Mouse (Mus musculus): Measurements from ENCODE around the gene Ndufs2.

Ndufs2 gene

DNA sequence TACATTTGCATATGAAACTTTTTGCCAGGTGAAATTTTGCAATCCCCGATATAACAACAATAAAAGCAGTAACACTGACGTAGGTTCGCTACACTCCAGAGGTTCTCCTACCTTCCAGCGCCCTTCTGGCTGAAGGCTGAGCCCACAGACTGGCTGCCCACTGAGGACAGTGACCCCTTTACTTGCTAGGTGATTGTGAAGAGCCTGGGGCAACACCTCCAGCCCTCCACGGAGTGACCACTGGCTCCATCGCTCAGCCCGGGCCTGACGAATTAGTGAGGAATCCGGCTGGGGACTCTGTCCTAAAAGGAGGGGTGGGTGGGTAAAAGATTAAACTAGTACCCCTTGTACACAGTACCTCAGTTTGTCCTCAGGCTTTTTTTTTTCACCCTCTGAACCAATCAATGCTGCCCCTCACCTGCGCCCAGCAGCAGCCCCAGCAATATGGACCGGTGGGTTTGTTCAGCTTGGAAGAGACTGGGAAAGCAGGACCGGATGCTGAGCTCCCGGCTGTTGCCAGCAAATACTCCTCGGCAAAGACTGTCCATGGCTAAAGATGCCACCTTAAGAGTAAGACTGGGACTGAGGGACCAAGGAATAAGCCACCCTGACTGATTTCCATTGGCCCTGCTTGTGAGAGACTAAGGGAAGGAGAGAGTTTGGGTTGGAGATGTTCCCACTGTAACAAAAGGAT is 28.0 kb upstream of the Ndufs2 start:
- DNase-seq (ENCODE audit: extremely low read depth, insufficient read length, low spot score), result no peak

DNA sequence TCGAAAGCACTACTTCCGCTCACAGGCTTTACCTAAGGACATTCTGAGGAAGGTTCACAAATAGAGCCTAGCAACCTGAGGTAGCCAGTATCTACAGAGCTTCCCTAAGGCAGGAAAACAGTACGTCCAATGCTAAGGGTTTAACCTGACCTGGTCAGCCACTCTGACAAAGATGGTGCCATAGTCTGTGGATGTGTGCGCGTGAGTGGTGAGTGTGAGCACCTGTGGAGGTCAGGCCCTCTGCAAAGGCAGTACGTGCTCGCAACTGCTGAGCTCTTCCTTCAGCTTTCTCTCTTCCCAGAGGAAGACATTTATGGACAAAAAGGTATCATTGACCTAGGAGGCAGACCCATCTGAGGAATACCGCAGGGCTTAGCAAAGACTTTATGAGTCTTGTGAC is 27.2 kb upstream of the Ndufs2 start:
- no peak for DNase-seq (ENCODE audit: extremely low read depth, insufficient read length, low spot score)

DNA sequence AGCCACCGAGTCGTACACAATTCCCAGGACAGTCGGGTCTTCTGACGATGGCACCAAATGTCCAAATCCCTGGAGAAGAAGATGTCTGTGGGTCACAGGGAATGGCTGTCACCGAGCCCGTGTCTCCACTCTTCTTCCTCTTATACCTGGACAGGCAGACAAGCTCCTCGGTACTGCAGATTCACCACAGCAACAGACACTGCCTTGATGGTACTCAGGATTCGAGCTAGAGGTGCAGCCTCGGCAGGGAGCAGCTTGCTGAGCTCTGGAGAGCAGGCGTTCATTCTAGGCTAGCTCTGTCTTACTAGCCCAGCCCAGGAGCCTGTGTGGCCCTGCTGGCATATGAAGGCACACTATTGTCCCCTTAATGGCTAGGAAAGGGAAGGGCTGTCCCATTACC is 26.5 kb upstream of the Ndufs2 start:
- DNase-seq (ENCODE audit: extremely low read depth, insufficient read length, low spot score), result no peak

DNA sequence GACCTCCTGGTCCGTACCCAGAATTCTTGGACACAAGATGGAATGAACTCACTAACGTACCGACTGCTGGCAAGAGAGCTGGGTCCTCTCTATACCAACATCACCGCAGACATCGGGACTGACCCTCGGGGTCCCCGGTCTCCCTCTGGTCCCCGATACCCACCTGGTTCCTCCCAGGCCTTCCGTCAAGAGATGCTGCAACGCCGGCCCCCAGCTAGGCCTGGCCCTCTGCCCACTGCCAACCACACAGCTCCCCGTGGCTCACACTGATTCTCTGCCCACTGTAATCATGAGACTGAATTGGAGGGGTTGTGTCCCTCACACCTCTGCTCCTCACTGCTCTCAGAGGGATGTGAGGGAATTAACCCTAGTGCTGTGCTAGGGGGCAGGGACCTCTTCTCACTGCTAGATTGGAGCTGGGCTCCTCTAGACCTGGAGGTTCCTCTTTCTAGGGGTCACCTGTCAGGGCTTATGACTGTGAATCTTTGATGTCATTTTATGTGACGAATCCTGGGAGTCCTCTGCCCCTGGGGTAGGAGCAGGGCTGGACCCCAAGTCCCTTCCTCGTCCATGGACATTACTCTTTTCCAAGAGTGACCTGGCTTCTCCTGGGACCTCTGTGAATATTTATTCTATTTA is 25.0 kb upstream of the Ndufs2 start:
- DNase-seq (ENCODE audit: extremely low read depth, insufficient read length, low spot score), result no peak

DNA sequence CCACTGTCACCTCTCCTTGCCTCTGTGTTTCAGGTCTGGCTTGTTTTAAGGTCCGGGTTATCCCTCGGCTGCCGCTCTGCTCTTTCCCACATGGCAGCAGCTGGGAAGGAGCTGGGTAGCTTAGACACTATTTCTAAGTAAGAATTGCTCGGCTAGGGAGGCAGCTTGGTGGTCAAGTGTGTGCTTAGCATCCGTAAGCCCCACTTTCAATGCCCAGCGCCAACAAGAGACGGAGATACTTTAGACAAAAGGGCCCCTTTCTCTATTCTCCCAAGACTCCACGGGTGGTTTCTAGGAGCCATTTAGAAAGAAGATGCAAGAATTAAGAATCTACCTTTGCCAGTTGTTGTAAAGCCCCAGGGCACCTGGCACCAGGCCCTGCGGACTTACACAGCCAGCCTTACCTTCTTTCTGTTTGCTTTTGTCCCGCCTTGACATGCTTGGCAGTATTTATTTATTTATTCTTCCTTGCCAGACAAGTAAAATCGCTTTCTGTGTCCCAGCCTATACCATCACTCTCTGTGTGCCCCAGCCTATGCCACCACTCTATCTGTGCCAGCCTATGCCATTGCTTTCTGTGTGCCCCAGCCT is 24.1 kb upstream of the Ndufs2 start:
- no peak for DNase-seq (ENCODE audit: extremely low read depth, insufficient read length, low spot score)

DNA sequence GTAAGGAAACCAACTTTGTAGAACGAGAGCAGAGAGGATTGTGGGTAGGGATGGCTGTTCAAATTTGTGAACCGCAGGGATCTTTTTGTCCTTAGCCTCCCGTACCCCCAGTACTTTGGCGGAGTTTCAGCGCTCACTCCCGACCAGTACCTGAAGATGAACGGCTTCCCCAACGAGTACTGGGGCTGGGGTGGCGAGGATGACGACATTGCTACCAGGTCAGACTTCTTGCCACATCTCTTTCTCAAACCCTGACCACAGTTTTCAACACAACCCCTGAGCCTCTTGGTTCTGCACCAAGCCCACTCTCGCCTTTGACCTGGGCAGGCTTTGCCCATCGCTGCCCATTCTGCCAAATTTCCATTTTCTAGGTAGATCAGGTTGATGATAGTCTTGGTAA is 23.0 kb upstream of the Ndufs2 start:
- no peak for DNase-seq (ENCODE audit: extremely low read depth, insufficient read length, low spot score)

DNA sequence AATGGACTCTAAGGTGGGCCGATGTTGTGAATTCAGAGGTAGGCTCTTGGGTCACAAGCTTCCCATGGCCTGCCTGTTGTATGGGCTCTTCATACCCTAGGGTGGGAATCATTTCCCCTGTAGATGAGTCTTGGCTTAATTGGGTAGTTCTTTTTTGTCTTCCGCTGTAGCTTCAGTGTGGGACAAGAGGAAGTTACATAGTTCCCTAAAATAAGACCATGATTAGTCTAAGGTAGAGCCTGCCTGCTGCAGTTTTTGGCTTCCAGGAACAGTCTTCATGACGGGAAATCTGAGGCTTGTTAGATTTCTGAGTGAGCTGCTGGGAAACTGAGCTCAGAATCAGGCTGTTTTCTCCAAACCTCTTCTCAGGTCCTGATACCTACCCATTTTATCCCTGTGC is 20.9 kb upstream of the Ndufs2 start:
- no peak for DNase-seq (ENCODE audit: extremely low read depth, insufficient read length, low spot score)

DNA sequence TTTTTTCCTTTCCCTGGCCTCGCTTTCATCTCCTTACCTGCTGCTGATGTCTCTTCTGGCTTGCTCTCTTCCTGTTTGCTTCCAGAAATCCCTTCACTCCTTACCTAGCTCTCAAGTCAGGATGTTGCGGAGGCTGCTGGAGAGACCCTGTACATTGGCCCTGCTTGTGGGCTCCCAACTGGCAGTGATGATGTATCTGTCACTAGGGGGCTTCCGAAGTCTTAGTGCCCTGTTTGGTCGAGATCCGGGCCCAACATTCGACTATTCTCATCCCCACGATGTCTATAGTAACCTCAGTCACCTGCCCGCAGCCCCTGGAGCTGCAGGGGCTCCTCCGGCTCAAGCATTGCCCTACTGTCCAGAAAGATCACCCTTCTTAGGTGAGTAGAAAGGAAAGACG is 20.4 kb upstream of the Ndufs2 start:
- no peak for DNase-seq (ENCODE audit: extremely low read depth, insufficient read length, low spot score)

DNA sequence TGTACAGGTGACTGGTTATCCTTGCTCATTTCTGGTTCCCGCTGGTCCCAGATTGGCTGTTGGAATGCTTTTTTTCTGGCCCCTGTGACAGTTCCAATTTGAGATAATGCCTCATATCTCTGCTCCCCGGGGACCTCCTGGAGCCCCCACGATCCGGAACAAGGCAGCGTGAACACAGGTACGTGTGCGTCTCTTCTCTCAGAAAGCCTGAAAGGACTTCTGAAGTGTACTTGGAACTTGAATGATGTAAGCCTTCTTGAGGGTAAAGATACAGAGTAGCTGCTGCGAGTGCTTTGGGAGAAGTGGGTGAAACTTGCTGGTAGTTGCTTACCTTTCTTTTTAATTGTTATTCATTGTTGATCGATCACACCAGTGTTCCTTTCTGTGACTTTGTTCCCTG is 20.0 kb upstream of the Ndufs2 start:
- DNase-seq (ENCODE audit: extremely low read depth, insufficient read length, low spot score), result no peak

DNA sequence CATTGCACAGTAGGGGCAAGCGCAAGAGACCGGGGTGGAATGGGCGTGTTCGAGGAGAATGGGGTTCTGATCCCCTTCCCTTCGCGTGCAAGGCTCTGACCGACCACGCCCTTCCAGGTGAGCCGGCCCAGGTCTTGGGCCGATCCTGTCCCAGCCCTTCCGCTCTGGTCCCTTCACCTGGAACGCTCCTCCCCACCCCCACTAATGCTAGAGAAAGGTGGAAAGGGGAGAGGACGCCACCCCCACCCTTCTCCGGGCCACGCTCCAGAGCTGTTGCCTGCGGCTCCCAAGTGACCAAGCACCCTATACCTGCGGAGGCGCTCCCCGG is 19.3 kb upstream of the Ndufs2 start:
- DNase-seq (ENCODE audit: extremely low read depth, insufficient read length, low spot score), result no peak

DNA sequence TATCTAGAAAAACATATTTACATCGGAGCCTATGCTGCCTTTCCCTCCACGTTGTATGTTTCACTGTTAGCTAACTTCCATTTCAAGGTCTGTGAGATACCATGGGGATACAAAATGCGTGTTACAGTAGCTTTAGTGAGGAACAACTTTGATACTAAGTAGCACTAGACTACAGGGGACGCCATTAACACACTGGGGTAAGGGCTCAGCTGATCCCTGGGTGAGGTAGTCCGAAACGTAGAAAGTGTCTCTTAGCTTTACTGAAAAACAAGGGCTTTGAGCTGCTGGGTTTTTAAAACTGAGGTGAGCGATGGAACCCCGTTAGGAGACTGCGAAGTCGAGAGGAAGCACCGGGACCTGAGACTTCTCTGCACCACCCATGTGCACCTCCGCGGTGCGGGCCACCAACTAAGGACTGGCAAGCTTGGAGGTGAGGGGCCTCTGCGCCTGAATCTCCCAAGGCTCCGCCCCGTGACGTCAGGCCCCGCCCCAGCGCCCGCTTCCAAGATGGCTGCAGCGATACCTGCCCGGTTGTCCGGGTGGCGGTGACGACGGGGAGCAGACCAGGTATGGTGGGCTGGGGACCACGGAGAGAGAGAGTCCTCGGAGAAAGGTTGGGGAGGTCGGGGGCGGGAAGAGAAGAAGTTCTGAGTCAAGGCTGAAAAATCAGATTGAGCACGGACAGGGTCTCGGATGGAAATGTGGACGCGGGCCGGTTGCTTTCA is 18.8 kb upstream of the Ndufs2 start, which contains the start of gene B4galt3:
Gene B4galt3, plus strand, starts transcription at position 481 of the 725 bp plus-strand sequence.
- DNase-seq (ENCODE audit: extremely low read depth, insufficient read length, low spot score), result peak; percentile 89

DNA sequence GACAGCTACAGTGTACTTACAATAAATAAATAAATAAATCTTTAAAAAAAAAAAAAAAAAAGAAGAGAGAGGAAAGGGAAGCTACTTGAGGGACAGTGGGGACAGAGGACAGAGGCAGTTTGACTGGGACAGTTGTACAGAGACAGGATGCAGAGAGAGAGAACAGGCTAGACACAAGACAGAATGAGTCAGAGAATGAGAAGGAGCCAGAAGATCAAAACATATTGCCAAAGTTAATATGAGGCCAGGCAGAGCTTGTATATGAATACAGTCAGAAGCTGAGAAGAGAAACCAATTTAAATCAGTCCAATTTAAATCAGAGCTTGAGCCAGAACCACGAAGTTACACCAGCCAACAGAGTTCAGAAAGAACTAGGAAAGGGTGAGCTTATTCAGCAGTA is 17.2 kb upstream of the Ndufs2 start:
- DNase-seq (ENCODE audit: extremely low read depth, insufficient read length, low spot score), result no peak

DNA sequence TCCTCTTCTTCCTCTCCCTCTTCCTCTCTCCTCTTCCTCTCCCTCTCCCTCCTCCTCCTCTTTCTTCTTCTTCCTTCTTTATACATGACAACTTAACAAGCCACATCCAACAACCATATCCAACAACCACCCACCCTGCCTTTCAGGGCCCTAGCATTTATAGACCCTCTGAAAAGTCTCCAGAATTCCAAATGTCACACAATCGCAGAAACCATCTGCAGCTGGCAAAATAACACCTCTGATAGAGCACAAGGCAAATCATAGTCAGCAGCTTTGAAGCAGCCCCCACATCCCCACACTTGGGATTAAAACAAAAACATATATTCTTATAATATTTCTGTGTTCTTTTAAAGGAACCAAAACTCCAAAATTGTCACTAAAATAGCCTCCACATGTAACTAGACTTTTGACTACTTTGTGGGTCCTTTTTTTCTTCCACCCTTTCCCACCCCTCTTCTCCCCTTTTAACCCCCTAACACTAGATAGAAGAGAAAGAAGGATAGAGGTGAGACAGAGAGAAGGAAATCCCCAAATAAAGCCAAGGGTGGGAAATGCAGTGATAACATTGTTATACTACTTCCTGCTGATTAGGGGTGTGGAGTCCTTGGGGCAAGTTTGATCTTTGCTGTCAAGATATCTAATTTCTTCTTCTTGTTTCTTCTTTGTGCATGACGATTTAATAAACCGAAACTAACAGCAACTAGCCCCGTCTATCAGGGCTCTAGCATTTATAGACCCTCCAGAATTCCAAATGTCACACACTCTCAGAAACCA is 15.0 kb upstream of the Ndufs2 start:
- DNase-seq (ENCODE audit: extremely low read depth, insufficient read length, low spot score), result no peak

DNA sequence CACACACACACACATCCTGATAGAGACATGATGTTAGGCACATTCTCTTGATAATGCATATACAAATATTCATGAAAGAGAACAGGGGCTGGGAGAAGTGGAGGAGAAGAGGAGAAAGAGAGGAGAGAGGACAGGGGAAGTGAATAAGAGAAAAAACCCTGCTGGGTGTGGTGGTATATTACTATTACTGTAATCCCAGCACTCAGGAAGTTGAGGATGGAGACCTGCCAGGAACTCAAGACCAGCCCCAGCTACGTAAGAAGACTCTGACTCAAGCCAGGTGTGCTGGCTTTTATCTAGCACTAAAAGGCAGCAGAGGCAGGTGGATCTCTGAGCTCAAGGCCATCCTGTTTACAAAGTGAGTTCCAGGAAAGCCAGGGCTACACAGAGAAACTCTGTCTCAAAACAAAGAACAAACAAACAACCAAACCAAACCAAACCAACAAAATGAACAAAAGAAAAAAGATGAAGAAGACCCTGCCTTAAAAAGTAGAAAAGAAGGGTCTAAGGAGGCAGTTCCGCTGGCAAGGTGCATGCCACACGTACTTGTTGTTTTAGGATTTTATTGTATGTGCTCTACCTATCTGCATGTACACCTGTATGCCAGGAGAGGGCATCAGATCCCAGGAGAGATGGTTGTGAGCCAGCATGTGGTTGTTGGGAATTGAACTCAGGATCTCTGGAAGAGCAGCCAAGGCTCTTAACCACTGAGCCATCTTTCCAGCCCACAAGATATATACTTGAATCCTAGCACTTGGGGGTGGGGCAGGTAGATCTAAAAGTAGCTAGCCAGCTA is 12.7 kb upstream of the Ndufs2 start:
- DNase-seq (ENCODE audit: extremely low read depth, insufficient read length, low spot score), result no peak

DNA sequence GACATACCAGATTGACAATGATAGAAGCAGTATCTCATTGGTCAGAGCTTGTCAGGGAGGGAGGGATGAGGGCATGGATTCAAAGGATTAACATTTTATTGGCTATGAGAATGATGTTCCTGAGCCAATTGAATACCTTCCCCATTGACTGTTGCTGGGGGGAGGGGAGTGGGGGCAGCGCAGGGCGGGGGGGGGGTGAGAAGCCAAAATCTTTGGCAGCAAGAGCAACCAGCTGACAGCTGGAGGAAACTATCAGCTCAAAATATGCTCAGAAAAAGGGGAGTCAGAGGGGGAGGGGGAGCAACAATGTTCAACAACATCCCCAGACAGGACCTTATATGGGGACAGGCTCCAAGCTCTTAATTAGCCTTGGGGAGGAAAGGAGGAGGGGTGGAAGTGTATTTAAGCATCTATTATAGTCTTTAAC is 12.0 kb upstream of the Ndufs2 start:
- peak; percentile 68 for DNase-seq (ENCODE audit: extremely low read depth, insufficient read length, low spot score)

DNA sequence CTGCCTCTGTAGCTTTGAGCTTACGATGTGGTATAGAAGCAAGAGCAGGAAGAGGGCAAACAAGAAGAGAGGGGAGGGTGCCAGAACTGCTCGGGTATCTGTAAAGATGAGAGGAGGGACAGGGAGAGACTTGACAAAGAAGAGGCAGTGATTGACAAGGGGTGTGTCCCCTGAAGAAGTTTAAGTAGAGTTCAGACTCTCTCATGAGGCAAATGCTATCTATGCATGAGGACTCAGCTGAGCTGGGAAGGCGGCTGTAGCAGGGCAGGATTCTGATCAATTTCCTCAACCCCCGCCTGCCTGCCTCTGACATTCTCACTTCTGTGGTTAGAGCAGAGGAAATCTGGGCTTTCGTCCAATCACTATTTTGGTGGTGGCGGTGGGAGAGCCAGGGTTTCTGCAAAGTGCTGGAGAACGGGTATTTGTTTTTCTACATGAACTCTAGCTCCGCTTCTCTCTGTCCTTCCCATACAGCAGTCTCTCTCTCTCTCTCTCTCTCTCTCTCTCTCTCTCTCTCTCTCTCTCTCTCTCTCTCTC is 11.5 kb upstream of the Ndufs2 start:
- DNase-seq (ENCODE audit: extremely low read depth, insufficient read length, low spot score), result peak; percentile 61

DNA sequence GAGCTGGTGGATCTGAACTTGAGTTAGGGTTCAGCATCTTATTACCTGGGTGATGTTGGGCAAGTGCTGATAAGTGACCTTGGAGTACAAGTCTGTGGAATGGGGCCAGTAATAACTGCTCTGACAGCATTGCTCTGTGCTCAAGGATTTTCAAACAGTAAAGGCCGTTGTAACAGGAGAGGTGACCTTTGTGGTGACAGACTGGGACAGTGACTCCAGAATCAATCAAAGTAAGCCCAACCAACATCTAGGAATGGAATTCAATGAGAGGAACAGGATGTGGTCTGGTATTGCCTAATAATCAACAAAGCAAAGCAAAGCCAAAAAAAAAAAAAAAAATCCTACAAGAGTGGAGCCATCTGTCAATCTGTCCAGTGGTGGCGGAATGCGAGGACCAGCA is 9.1 kb upstream of the Ndufs2 start:
- no peak for DNase-seq (ENCODE audit: extremely low read depth, insufficient read length, low spot score)

DNA sequence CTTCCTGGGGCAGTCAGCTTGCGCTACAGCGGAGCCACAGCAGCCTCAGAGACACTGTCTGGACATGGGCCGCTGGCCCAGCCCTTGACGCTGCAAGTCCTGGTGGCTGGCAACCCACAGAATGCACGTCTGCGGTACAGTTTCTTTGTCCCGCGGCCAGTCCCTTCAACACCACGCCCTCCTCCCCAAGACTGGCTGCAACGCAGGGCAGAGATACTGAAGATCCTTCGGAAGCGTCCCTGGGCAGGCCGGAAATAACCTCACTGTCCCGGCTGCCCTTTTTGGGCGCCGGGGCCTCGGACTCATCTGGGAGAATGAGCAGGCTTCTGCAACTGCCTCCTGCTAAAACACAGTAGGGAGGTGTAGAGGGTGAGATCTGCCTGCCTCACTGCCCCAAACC is 7.7 kb upstream of the Ndufs2 start:
- DNase-seq (ENCODE audit: extremely low read depth, insufficient read length, low spot score), result peak; percentile 77

DNA sequence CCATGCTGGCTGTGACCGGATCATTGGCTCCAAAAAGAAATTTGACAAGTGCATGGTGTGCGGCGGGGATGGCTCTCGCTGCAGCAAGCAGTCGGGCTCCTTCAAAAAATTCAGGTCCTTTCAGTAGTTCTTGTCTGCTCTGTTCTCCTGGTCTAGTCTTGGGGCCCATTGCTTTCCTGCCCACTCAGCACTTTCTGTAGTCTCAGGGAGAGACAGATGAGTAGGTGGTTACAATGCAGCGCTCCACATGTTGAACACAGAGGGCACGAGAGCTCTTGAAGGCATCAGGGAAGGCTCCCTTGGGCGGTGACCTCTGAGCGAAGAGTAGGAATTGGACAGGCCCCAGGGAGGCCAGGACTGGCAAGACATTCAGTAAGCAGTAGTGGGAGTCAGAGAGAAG is 6.6 kb upstream of the Ndufs2 start:
- no peak for DNase-seq (ENCODE audit: extremely low read depth, insufficient read length, low spot score)
